Mouse (Mus musculus) lung, embryonic 14.5 days (tissue): Measurements from ENCODE around the gene Grk5. TPM values are rescaled to one million over a fixed set of nuclear protein-coding genes. Genes with fewer than 3 reads are reported as not detected.
A peak's percentile ranks its signal among the peaks of the same experiment; 100 is the strongest.

Experiments
- ATAC-seq: fragments of 200-750 bp; cut with Nextera tagmentation; 2 replicates; pipeline ENCODE4 v1.8.0; 2017; ENCODE audit warnings: mild to moderate bottlenecking, moderate TSS enrichment, moderate library complexity; ENCODE audit not compliant: insufficient read depth
- DNase-seq: peaks from one replicate; pipeline ENCODE4 v3.0.0-alpha.2; 2015
- H3K27ac ChIP-seq: fragments of 300-500 bp; sonication (generic); 2 replicates; pipeline ENCODE4 v1.5.1; 2014; ENCODE audit warnings: low read depth, mild to moderate bottlenecking, moderate library complexity
- H3K27me3 ChIP-seq: fragments of 300-500 bp; sonication (generic); 2 replicates; pipeline ENCODE4 v1.6.1; 2014; ENCODE audit warnings: low read length, control low read depth; ENCODE audit not compliant: insufficient read depth
- H3K36me3 ChIP-seq: fragments of 300-500 bp; sonication (generic); 2 replicates; pipeline ENCODE4 v1.6.1; 2014; ENCODE audit warnings: control low read depth; ENCODE audit not compliant: insufficient read depth
- H3K4me1 ChIP-seq: fragments of 300-500 bp; sonication (generic); 2 replicates; pipeline ENCODE4 v1.6.1; 2014; ENCODE audit warnings: antibody characterized with exemption, control low read depth; ENCODE audit not compliant: insufficient read depth
- H3K4me2 ChIP-seq: fragments of 300-500 bp; sonication (generic); 2 replicates; pipeline ENCODE4 v1.6.1; 2014; ENCODE audit warnings: mild to moderate bottlenecking
- H3K4me3 ChIP-seq: fragments of 300-500 bp; sonication (generic); 2 replicates; pipeline ENCODE4 v1.5.1; 2014; ENCODE audit warnings: low read depth, low read length
- H3K9ac ChIP-seq: fragments of 300-500 bp; sonication (generic); 2 replicates; pipeline ENCODE4 v1.6.1; 2014
- H3K9me3 ChIP-seq: fragments of 300-500 bp; sonication (generic); 2 replicates; pipeline ENCODE4 v1.6.1; 2016; ENCODE audit warnings: low read depth, low read length, control low read depth
- CTCF ChIP-seq: IDR thresholded peaks from 2 replicates; pipeline ENCODE4 v1.5.1; 2016; ENCODE audit warnings: antibody characterized with exemption, low read depth
- WGBS: fragments of 180-500 bp; shearing (Covaris S2); extraction: QIAGEN DNeasy Blood & Tissue Kit; methylation state at CpG from one replicate; pipeline ENCODE4 v1.1.7; 2014; 5-methylcytosine and 5-hydroxymethylcytosine counted together
- polyA plus RNA-seq: library from polyadenylated mRNA; unstranded; fragments of >200 nt; fragmentation: Nextera tagmentation; extraction: Ambion mirVana; gene quantifications from 2 replicates; pipeline ENCODE4 v1.2.1, GENCODE M21; 2014

The Grk5 gene
- polyA plus RNA-seq, 1 experiment from 2014 or later = 4.5 TPM

DNA sequence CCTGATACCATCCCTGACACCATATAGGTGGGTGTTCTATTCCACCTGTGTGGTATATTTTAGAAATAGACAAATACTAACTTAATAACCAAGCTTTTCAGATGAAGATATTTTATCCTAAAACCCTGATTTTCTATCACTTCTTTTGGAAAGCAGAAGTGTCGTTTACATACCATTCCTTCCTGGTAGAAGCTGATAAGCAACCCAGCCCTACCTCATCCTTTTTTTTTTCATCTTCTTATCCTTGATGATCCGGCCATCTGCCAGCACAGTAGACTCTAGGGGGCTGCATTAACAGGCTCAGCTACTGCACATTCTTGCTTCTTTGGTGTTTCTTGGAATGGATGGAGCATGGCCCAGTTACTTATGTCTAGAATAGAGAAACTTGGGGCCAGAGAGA, 195.7 kb downstream of the Grk5 start:
- no peak for TF ChIP-seq CTCF
- WGBS = 55% methylated on average over 2 of the region's 2 CpGs
- Histone ChIP-seq H3K4me3 (no peak overlapping the region), H3K4me1 (no peaks in the 10 kb centered on the region), H3K27me3 (no peaks in the 10 kb centered on the region), H3K9me3 (no peaks in the 10 kb centered on the region), H3K27ac (no peak overlapping the region), H3K36me3 (0 out of 2 replicates have a peak, but pooled peaks cover 6% of the 10 kb centered on the region), H3K4me2 (no peak overlapping the region), H3K9ac (no peak overlapping the region)
- ATAC-seq (no peak), DNase-seq (no peak)

DNA sequence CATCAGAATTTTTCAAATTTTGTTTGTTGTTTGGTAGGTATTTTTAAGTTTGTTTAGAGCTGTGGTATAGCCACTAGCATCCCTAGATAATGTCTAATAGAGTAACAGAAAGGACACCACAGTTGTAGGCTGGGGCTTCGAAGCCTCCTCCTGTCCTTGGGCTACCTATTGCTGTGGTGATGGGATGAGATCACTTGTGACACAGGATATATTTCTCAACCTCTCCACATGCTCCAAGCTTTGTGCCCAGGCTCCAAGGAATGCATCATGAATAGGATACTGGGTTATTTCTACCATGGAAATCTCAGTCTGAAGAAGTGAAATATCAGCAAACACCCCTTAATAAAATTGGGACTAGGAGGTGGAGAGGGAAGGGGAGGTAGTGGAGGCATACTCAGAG, 198.2 kb downstream of the Grk5 start:
- TF ChIP-seq CTCF = no peak
- WGBS = 88% methylated on average over 1 of the region's 1 CpGs
- Histone ChIP-seq H3K27me3 (no peaks in the 10 kb centered on the region), H3K9ac (no peak overlapping the region), H3K4me2 (no peak overlapping the region), H3K9me3 (no peaks in the 10 kb centered on the region), H3K4me3 (no peak overlapping the region), H3K36me3 (0 out of 2 replicates have a peak, but pooled peaks cover 6% of the 10 kb centered on the region), H3K4me1 (no peaks in the 10 kb centered on the region), H3K27ac (no peak overlapping the region)
- no peak for ATAC-seq
- no peak for DNase-seq

- H3K36me3 ChIP-seq = 0 out of 2 replicates have a peak, but pooled peaks cover 4% of the 10 kb centered on the region
- no peak overlapping the region for H3K4me2 ChIP-seq
- no peaks in the 10 kb centered on the region for H3K9me3 ChIP-seq
- H3K9ac ChIP-seq = no peak overlapping the region
- H3K4me3 ChIP-seq = no peak overlapping the region
- ATAC-seq = no peak
- H3K27me3 ChIP-seq = no peaks in the 10 kb centered on the region
- no peak overlapping the region for H3K27ac ChIP-seq
- no peak for TF ChIP-seq CTCF
- H3K4me1 ChIP-seq = no peaks in the 10 kb centered on the region
- 92% methylated on average over 3 of the region's 3 CpGs for WGBS
- no peak for DNase-seq
Observed at GRCm38 (mm10) chr19:61089001-61089400, 199.5 kb downstream of the Grk5 start.

- no peak for TF ChIP-seq CTCF
Observed at GRCm38 (mm10) chr19:61090541-61090940, 201.0 kb downstream of the Grk5 start.

GRCm38 (mm10) chr19:61096776-61097175, 207.2 kb downstream of the Grk5 start:
- ATAC-seq = no peak
- Histone ChIP-seq H3K9me3 (no peaks in the 10 kb centered on the region), H3K9ac (no peak overlapping the region), H3K27me3 (no peaks in the 10 kb centered on the region), H3K4me2 (no peak overlapping the region), H3K27ac (no peak overlapping the region), H3K36me3 (0 out of 2 replicates have a peak, but pooled peaks cover 6% of the 10 kb centered on the region), H3K4me1 (no peaks in the 10 kb centered on the region), H3K4me3 (no peak overlapping the region)
- TF ChIP-seq CTCF = no peak
- WGBS = 66% methylated on average over 2 of the region's 2 CpGs
- no peak for DNase-seq

More at GRCm38 (mm10) chr19:61090541-61090940, 201.0 kb downstream of the Grk5 start:
- Histone ChIP-seq H3K27me3 (no peaks in the 10 kb centered on the region), H3K4me2 (no peak overlapping the region), H3K27ac (no peak overlapping the region), H3K9me3 (no peaks in the 10 kb centered on the region), H3K4me1 (no peaks in the 10 kb centered on the region), H3K4me3 (no peak overlapping the region), H3K9ac (no peak overlapping the region), H3K36me3 (0 out of 2 replicates have a peak, but pooled peaks cover 10% of the 10 kb centered on the region)
- 87% methylated on average over 4 of the region's 4 CpGs for WGBS
- DNase-seq = no peak
- no peak for ATAC-seq

GRCm38 (mm10) chr19:61097764-61098163, 208.2 kb downstream of the Grk5 start:
- DNase-seq = peak; percentile 75

DNA sequence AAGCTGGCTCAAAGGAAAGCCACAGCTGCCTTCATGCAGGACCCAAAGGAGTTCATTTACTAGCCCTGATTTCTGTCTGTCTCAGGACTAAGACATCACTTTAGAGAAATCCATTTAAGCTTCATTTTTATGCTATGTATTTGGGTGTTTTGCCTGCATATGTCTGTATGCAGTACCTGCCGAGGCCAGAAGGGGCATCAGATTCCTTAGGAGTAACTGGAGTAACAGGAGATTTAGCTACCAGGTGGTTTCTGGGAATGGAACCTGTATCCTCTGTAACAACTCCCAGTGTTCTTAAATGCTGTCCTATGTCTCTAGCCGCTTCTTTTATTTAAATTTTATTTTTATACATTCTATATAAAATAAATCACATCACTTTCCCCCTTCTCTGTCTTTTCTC, 220.6 kb downstream of the Grk5 start:
- no peaks in the 10 kb centered on the region; the same call in 1 of the 2 replicates for H3K9me3 ChIP-seq
- peak; percentile 10 for DNase-seq

More at GRCm38 (mm10) chr19:61097764-61098163, 208.2 kb downstream of the Grk5 start:
- H3K4me3 ChIP-seq = no peak overlapping the region
- H3K9me3 ChIP-seq = no peaks in the 10 kb centered on the region
- WGBS = 22% methylated on average over 4 of the region's 4 CpGs
- TF ChIP-seq CTCF = peak; percentile 71
- H3K4me2 ChIP-seq = no peak overlapping the region
- H3K9ac ChIP-seq = no peak overlapping the region
- H3K36me3 ChIP-seq = 0 out of 2 replicates have a peak, but pooled peaks cover 6% of the 10 kb centered on the region
- H3K4me1 ChIP-seq = no peaks in the 10 kb centered on the region
- ATAC-seq = no peak
- no peak overlapping the region for H3K27ac ChIP-seq
- no peaks in the 10 kb centered on the region for H3K27me3 ChIP-seq

More for the DNA sequence above, 220.6 kb downstream of the Grk5 start:
- Histone ChIP-seq H3K27ac (no peak overlapping the region), H3K4me3 (no peak overlapping the region), H3K4me1 (no peaks in the 10 kb centered on the region), H3K9ac (no peak overlapping the region), H3K4me2 (no peak overlapping the region), H3K27me3 (no peaks in the 10 kb centered on the region), H3K36me3 (no peaks in the 10 kb centered on the region)
- WGBS = 53% methylated on average over 2 of the region's 2 CpGs
- no peak for ATAC-seq
- peak; percentile 44 for TF ChIP-seq CTCF
